Comparison of ENCODE assay signal across 9 mouse cellular contexts in the genomic region with DNA sequence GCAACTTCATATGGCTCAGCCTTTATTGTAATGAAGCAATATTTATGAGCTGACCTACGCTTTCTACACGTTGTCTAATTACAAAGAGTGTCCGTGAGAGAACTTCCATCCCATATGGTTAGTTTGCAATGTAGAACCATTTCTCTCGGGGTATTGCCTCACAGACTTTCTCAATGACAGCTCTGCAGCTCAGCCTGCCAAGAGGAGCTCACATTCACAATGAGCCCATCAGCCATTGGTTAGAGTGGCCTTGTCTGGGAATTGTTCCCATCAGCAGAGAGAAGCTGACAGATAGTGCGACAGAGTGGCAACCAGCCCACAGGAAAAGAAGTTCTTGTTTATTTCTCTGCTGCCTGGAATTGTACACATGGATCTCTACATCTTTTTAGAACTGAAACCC.
DNase-seq lines count a peak whose midpoint lies in the region; ATAC-seq lines count a peak whose summit lies in the region.
"Had no signal": no experiment of that assay in that cellular context is flagged by ENCODE, and none has a peak within 500 bp of the region (broad histone marks: within the 10 kb centered on the region; RNA-seq: fewer than 3 reads in every experiment).

No protein-coding gene starts in this region.

- no peak for ATAC-seq in kidney, embryonic 16.5 days (ENCODE audit: low FRiP score, low TSS enrichment)
- ATAC-seq in forebrain, embryonic 16.5 days, result peak; percentile 95

- no peak overlapping the region for H3K4me2 ChIP-seq in kidney, embryonic 16.5 days (replicated peaks; ENCODE audit: low read depth, low read length)
- H3K4me2 ChIP-seq in forebrain, embryonic 16.5 days (ENCODE audit: low read length), result no peak overlapping the region

- DNase-seq in kidney, postnatal 4 days, result peak; percentile 18 to 30
- DNase-seq in heart, postnatal 4 days, result peak; percentile 58
- DNase-seq in lung, postnatal 25 days (ENCODE audit: low spot score), result peak; percentile 36
- no peak for DNase-seq in yolk sac, embryonic 10.5 days (ENCODE audit: low spot score)
- no peak for DNase-seq in gastrocnemius, adult 8-10 months (ENCODE audit: low spot score in 2 of 2)
- DNase-seq in embryo, embryonic 9.5 days (ENCODE audit: extremely low spot score), result no peak

- no peaks in the 10 kb centered on the region for H3K9me3 ChIP-seq in kidney, embryonic 16.5 days (ENCODE audit: low read length)
- no peaks in the 10 kb centered on the region for H3K9me3 ChIP-seq in forebrain, embryonic 16.5 days (ENCODE audit: control insufficient read depth, low read length)

- H3K27me3 ChIP-seq in kidney, embryonic 16.5 days (ENCODE audit: insufficient read depth, low read length), result no peaks in the 10 kb centered on the region
- no peaks in the 10 kb centered on the region for H3K27me3 ChIP-seq in forebrain, embryonic 16.5 days (replicated peaks; ENCODE audit: control insufficient read depth, insufficient read depth, low read length)

- no peaks in the 10 kb centered on the region for H3K4me1 ChIP-seq in kidney, embryonic 16.5 days (ENCODE audit: insufficient read depth, low read length)
- peaks cover 11% of the 10 kb centered on the region for H3K4me1 ChIP-seq in forebrain, embryonic 16.5 days (replicated peaks; ENCODE audit: control insufficient read depth, insufficient read depth, low read length)

- no peak overlapping the region for H3K9ac ChIP-seq in kidney, embryonic 16.5 days (replicated peaks; ENCODE audit: low read length)
- no peak overlapping the region for H3K9ac ChIP-seq in forebrain, embryonic 16.5 days (replicated peaks; ENCODE audit: low read depth, low read length)

- no peak overlapping the region for H3K4me3 ChIP-seq in kidney, embryonic 16.5 days (ENCODE audit: low read length)
- no peak overlapping the region for H3K4me3 ChIP-seq in forebrain, embryonic 16.5 days (replicated peaks; ENCODE audit: low read length)

- no peaks in the 10 kb centered on the region for H3K36me3 ChIP-seq in kidney, embryonic 16.5 days (ENCODE audit: insufficient read depth, low read length)
- H3K36me3 ChIP-seq in forebrain, embryonic 16.5 days (ENCODE audit: control insufficient read depth, insufficient read depth), result no peaks in the 10 kb centered on the region

- no peak overlapping the region for H3K27ac ChIP-seq in kidney, embryonic 16.5 days (ENCODE audit: low read length)
- peak overlapping the region; percentile 56; the same call in 1 of the 2 replicates for H3K27ac ChIP-seq in forebrain, embryonic 16.5 days (ENCODE audit: low read length)
- H3K27ac ChIP-seq: macrophage had no signal

- WGBS in kidney, embryonic 16.5 days, result 81% methylated on average over 5 of the region's 5 CpGs
- WGBS in forebrain, embryonic 16.5 days, result 38% methylated on average over 5 of the region's 5 CpGs

Comparison
In these comparisons a context has a peak if more than half of its experiments do, and no peak if none do; other contexts are left out.
1. DNase-seq: peak in kidney, postnatal 4 days (2 of 2), heart, postnatal 4 days (single experiment) and lung, postnatal 25 days (single experiment); none in yolk sac, embryonic 10.5 days (single experiment), gastrocnemius, adult 8-10 months (0 of 2) and embryo, embryonic 9.5 days (single experiment).